Mouse (Mus musculus): Measurements from ENCODE around the gene Itgad. TPM values are rescaled to one million over a fixed set of nuclear protein-coding genes. Genes with fewer than 3 reads are reported as not detected.

The Itgad gene
- polyA plus RNA-seq, 1 experiment from 2014 or later: not detected

- H3K27ac ChIP-seq (ENCODE audit: low read depth, low read length): no peak overlapping the region
- no peak overlapping the region for H3K9ac ChIP-seq (ENCODE audit: low read length)
- DNase-seq (ENCODE audit: low spot score): no peak
- no peak overlapping the region for H3K4me3 ChIP-seq (ENCODE audit: low read depth, low read length)
- H3K36me3 ChIP-seq (ENCODE audit: control insufficient read depth, insufficient read depth, low read length): no peaks in the 10 kb centered on the region
- ATAC-seq (ENCODE audit: insufficient read depth, low FRiP score, low TSS enrichment): no peak
- H3K4me2 ChIP-seq (ENCODE audit: low read depth): no peak overlapping the region
- H3K4me1 ChIP-seq (ENCODE audit: control insufficient read depth, insufficient read depth, low read length): no peaks in the 10 kb centered on the region
- WGBS: 77% methylated on average over 9 of the region's 9 CpGs
- H3K27me3 ChIP-seq (ENCODE audit: control insufficient read depth, insufficient read depth, low read length): no peaks in the 10 kb centered on the region
- no peaks in the 10 kb centered on the region for H3K9me3 ChIP-seq (ENCODE audit: control insufficient read depth, low read length)
Measured at GRCm38 (mm10) chr7:128203071-128203470, 48.9 kb downstream of the Itgad start.

DNA sequence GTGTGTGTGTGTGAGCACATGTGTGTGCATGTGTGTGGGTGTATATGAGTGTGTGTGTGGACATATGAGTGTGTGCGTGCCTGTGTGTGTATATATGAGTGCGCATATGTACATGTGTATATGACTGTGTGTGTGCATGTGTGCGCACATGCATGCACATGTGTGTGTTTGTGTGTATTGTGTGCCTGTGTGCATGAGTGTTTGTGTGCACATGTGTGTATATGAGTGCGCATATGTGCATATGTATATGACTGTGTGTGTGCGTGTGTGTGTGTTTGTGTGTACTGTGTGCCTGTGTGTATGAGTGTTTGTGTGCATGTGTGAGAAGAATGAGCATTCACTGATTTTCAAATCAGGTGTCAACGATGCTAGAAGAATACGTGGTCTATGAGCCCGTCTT, 50.0 kb downstream of the Itgad start:
- H3K9me3 ChIP-seq (ENCODE audit: control insufficient read depth, low read length): no peaks in the 10 kb centered on the region
- H3K27ac ChIP-seq (ENCODE audit: low read depth, low read length): no peak overlapping the region
- H3K4me3 ChIP-seq (ENCODE audit: low read depth, low read length): no peak overlapping the region
- 92% methylated on average over 8 of the region's 8 CpGs for whole genome bisulfite sequencing
- no peak for DNase-seq (ENCODE audit: low spot score)
- no peaks in the 10 kb centered on the region for H3K36me3 ChIP-seq (ENCODE audit: control insufficient read depth, insufficient read depth, low read length)
- no peak overlapping the region for H3K4me2 ChIP-seq (ENCODE audit: low read depth)
- H3K9ac ChIP-seq (ENCODE audit: low read length): no peak overlapping the region
- no peak for ATAC-seq (ENCODE audit: insufficient read depth, low FRiP score, low TSS enrichment)
- H3K27me3 ChIP-seq (ENCODE audit: control insufficient read depth, insufficient read depth, low read length): no peaks in the 10 kb centered on the region
- H3K4me1 ChIP-seq (ENCODE audit: control insufficient read depth, insufficient read depth, low read length): no peaks in the 10 kb centered on the region

DNA sequence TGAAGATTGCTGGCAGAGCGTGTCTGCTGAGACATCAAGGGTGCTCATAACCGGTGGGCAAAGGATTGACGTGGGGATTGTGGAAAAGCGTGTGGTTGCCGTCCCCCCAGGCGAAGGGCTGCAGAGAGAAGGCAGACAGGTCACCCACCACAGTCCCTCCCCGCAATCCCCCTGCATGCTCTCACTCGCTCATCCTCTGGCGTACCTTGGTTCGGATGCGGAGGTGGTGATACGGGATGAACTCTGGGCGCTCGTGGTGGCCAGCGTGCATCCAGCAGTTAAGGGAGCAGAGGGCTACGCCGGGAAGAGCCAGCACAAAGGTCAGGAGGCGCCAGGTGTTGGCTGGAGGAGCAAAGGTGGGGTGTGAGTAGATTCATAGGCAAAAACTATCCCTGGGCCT, 51.5 kb downstream of the Itgad start:
- Histone ChIP-seq H3K36me3 (ENCODE audit: control insufficient read depth, insufficient read depth, low read length) (no peaks in the 10 kb centered on the region), H3K4me1 (ENCODE audit: control insufficient read depth, insufficient read depth, low read length) (no peaks in the 10 kb centered on the region), H3K9ac (ENCODE audit: low read length) (no peak overlapping the region), H3K9me3 (ENCODE audit: control insufficient read depth, low read length) (no peaks in the 10 kb centered on the region), H3K27ac (ENCODE audit: low read depth, low read length) (no peak overlapping the region), H3K4me3 (ENCODE audit: low read depth, low read length) (no peak overlapping the region), H3K27me3 (ENCODE audit: control insufficient read depth, insufficient read depth, low read length) (no peaks in the 10 kb centered on the region), H3K4me2 (ENCODE audit: low read depth) (no peak overlapping the region)
- DNase-seq (ENCODE audit: low spot score) (no peak), ATAC-seq (ENCODE audit: insufficient read depth, low FRiP score, low TSS enrichment) (no peak)
- WGBS: 89% methylated on average over 18 of the region's 18 CpGs

- no peak within 1 kb of the TSS for H3K4me3 ChIP-seq (ENCODE audit: low read depth, low read length)
- H3K4me1 ChIP-seq (ENCODE audit: control insufficient read depth, insufficient read depth, low read length): no peaks in the 10 kb centered on the region
- 84% methylated on average over 6 of the region's 6 CpGs for WGBS
- H3K4me2 ChIP-seq (ENCODE audit: low read depth): no peak within 1 kb of the TSS
- no peaks in the 10 kb centered on the region for H3K27me3 ChIP-seq (ENCODE audit: control insufficient read depth, insufficient read depth, low read length)
- H3K9ac ChIP-seq (ENCODE audit: low read length): no peak within 1 kb of the TSS
- H3K36me3 ChIP-seq (ENCODE audit: control insufficient read depth, insufficient read depth, low read length): no peaks in the 10 kb centered on the region
- no peak within 1 kb of the TSS for H3K27ac ChIP-seq (ENCODE audit: low read depth, low read length)
- no peaks in the 10 kb centered on the region for H3K9me3 ChIP-seq (ENCODE audit: control insufficient read depth, low read length)
- DNase-seq (ENCODE audit: low spot score) (no peak), ATAC-seq (ENCODE audit: insufficient read depth, low FRiP score, low TSS enrichment) (no peak)
Measured at GRCm38 (mm10) chr7:128206152-128206551, 52.0 kb downstream of the Itgad start, which contains the start of gene Cox6a2. TSS of gene Cox6a2 (minus strand) at chr7:128206387.

DNA sequence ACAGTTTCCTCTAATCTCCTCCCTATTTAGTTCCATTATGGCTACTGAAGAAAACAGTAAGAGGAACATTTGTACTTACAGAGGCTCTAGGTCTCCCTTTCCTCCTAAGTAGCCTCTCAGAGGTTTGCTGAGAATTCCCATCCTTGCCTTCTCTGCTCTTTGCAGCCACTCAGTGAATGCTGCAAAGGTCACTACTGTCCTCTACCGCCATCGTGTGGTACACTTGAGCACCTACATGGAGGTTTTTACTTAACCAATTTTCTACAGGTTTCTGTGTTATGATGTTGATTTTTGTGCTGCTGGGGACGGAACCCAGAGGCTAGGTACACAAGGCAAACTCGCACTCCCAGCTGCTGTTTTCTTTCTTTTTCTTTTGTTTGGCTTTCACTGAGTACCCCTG, 54.0 kb downstream of the Itgad start:
- no peak overlapping the region for H3K4me3 ChIP-seq (ENCODE audit: low read depth, low read length)
- H3K9ac ChIP-seq (ENCODE audit: low read length): no peak overlapping the region
- 7% methylated on average over 4 of the region's 4 CpGs for WGBS
- H3K36me3 ChIP-seq (ENCODE audit: control insufficient read depth, insufficient read depth, low read length): no peaks in the 10 kb centered on the region
- DNase-seq (ENCODE audit: low spot score): peak; percentile 57
- H3K27ac ChIP-seq (ENCODE audit: low read depth, low read length): no peak overlapping the region
- no peak for ATAC-seq (ENCODE audit: insufficient read depth, low FRiP score, low TSS enrichment)
- H3K9me3 ChIP-seq (ENCODE audit: control insufficient read depth, low read length): no peaks in the 10 kb centered on the region
- H3K27me3 ChIP-seq (ENCODE audit: control insufficient read depth, insufficient read depth, low read length): no peaks in the 10 kb centered on the region
- no peaks in the 10 kb centered on the region for H3K4me1 ChIP-seq (ENCODE audit: control insufficient read depth, insufficient read depth, low read length)
- H3K4me2 ChIP-seq (ENCODE audit: low read depth): no peak overlapping the region

GRCm38 (mm10) chr7:128209826-128210225, 55.6 kb downstream of the Itgad start:
- ATAC-seq (ENCODE audit: insufficient read depth, low FRiP score, low TSS enrichment) (no peak), DNase-seq (ENCODE audit: low spot score) (no peak)
- Histone ChIP-seq H3K9me3 (ENCODE audit: control insufficient read depth, low read length) (no peaks in the 10 kb centered on the region), H3K9ac (ENCODE audit: low read length) (no peak overlapping the region), H3K4me1 (ENCODE audit: control insufficient read depth, insufficient read depth, low read length) (no peaks in the 10 kb centered on the region), H3K27me3 (ENCODE audit: control insufficient read depth, insufficient read depth, low read length) (no peaks in the 10 kb centered on the region), H3K4me2 (ENCODE audit: low read depth) (no peak overlapping the region), H3K27ac (ENCODE audit: low read depth, low read length) (no peak overlapping the region), H3K36me3 (ENCODE audit: control insufficient read depth, insufficient read depth, low read length) (no peaks in the 10 kb centered on the region), H3K4me3 (ENCODE audit: low read depth, low read length) (no peak overlapping the region)
- 50% methylated on average over 3 of the region's 3 CpGs for WGBS

DNA sequence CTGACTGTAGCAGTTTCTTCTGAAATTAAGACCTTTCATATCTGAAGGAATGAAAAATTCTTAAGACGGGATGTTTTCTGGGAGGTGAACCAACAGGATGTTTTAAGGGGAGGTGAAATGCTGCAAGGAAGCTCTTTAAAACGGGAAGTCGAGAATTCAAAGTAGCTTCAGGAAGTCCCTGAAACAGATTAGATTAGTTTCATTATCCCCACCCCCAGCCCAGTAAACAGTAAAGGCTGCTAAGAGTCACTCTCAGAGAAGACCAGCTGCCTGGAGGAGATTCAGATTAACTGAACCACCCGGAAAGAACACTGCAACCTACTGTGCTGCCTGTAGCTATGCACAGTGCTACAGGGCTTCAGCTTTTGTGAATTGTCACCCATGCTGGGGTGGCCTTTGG, 65.8 kb downstream of the Itgad start:
- Histone ChIP-seq H3K4me1 (ENCODE audit: control insufficient read depth, insufficient read depth, low read length) (no peaks in the 10 kb centered on the region), H3K4me2 (ENCODE audit: low read depth) (no peak overlapping the region), H3K9me3 (ENCODE audit: control insufficient read depth, low read length) (no peaks in the 10 kb centered on the region), H3K4me3 (ENCODE audit: low read depth, low read length) (no peak overlapping the region), H3K27ac (ENCODE audit: low read depth, low read length) (no peak overlapping the region), H3K27me3 (ENCODE audit: control insufficient read depth, insufficient read depth, low read length) (no peaks in the 10 kb centered on the region), H3K9ac (ENCODE audit: low read length) (no peak overlapping the region), H3K36me3 (ENCODE audit: control insufficient read depth, insufficient read depth, low read length) (no peaks in the 10 kb centered on the region)
- no peak for ATAC-seq (ENCODE audit: insufficient read depth, low FRiP score, low TSS enrichment)
- 86% methylated on average over 4 of the region's 4 CpGs for WGBS
- DNase-seq (ENCODE audit: low spot score): no peak

DNA sequence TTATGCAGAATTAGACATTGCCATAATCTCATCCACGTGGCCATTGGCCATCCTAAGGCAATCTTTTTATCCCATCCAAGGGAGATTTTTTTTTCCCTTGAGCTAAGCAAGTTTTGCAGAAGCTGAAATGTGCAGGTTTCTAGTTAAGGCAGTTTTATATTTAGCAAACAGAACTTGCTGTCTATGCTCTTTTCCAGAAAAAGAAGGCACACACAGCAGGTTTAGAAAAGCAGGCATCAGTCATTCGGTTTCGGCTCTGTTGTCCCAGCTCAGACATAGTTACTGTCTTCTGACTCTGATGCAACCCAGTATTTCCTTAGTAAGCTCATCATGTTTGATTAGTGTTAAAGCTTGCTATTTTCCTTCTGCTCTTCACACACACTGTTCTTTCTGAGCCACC, 66.8 kb downstream of the Itgad start:
- DNase-seq (ENCODE audit: low spot score) (no peak), ATAC-seq (ENCODE audit: insufficient read depth, low FRiP score, low TSS enrichment) (no peak)
- Histone ChIP-seq H3K27ac (ENCODE audit: low read depth, low read length) (no peak overlapping the region), H3K9me3 (ENCODE audit: control insufficient read depth, low read length) (no peaks in the 10 kb centered on the region), H3K4me2 (ENCODE audit: low read depth) (no peak overlapping the region), H3K27me3 (ENCODE audit: control insufficient read depth, insufficient read depth, low read length) (no peaks in the 10 kb centered on the region), H3K36me3 (ENCODE audit: control insufficient read depth, insufficient read depth, low read length) (no peaks in the 10 kb centered on the region), H3K4me1 (ENCODE audit: control insufficient read depth, insufficient read depth, low read length) (no peaks in the 10 kb centered on the region), H3K9ac (ENCODE audit: low read length) (no peak overlapping the region), H3K4me3 (ENCODE audit: low read depth, low read length) (no peak overlapping the region)
- 86% methylated on average over 3 of the region's 3 CpGs for WGBS

- ATAC-seq (ENCODE audit: insufficient read depth, low FRiP score, low TSS enrichment): no peak
- WGBS: 39% methylated on average over 8 of the region's 8 CpGs
- H3K36me3 ChIP-seq (ENCODE audit: control insufficient read depth, insufficient read depth, low read length): no peaks in the 10 kb centered on the region
- H3K27ac ChIP-seq (ENCODE audit: low read depth, low read length): no peak overlapping the region
- no peak for DNase-seq (ENCODE audit: low spot score)
- H3K27me3 ChIP-seq (ENCODE audit: control insufficient read depth, insufficient read depth, low read length): no peaks in the 10 kb centered on the region
- H3K4me2 ChIP-seq (ENCODE audit: low read depth): no peak overlapping the region
- no peaks in the 10 kb centered on the region for H3K9me3 ChIP-seq (ENCODE audit: control insufficient read depth, low read length)
- no peak overlapping the region for H3K9ac ChIP-seq (ENCODE audit: low read length)
- H3K4me1 ChIP-seq (ENCODE audit: control insufficient read depth, insufficient read depth, low read length): peaks cover 2% of the 10 kb centered on the region; the same call in 1 of the 2 replicates
- H3K4me3 ChIP-seq (ENCODE audit: low read depth, low read length): no peak overlapping the region
Measured at GRCm38 (mm10) chr7:128231741-128232140, 77.6 kb downstream of the Itgad start.

Data from neural tube, embryonic 11.5 days (tissue).